Mouse (Mus musculus): ENCODE results near the gene Nlgn3.

Nlgn3 gene

DNA sequence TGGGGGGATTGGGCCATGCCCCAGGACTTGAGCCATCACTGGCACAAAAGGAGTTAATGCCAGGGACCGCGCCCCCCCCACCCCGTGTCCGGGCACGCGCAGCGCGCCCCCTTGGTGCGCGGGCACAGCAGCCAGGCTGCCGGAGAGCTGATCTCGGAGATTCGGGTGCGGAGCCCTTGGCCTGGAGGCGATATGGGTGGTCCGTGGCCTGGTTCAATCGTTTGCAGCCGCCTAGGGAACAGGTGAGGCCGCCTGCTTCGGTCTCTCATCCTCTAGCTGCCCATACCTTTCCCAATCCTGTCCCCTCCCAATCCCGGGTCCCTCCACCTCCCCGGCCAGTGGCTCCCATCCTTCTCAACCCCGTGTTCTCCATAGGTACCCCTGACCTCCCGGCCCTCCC is at the start of gene Nlgn3:
TSS of gene Nlgn3 (plus strand) at position 114 of the 400 bp plus-strand sequence.
- no peak for DNase-seq (ENCODE audit: low read depth, low spot score)

DNA sequence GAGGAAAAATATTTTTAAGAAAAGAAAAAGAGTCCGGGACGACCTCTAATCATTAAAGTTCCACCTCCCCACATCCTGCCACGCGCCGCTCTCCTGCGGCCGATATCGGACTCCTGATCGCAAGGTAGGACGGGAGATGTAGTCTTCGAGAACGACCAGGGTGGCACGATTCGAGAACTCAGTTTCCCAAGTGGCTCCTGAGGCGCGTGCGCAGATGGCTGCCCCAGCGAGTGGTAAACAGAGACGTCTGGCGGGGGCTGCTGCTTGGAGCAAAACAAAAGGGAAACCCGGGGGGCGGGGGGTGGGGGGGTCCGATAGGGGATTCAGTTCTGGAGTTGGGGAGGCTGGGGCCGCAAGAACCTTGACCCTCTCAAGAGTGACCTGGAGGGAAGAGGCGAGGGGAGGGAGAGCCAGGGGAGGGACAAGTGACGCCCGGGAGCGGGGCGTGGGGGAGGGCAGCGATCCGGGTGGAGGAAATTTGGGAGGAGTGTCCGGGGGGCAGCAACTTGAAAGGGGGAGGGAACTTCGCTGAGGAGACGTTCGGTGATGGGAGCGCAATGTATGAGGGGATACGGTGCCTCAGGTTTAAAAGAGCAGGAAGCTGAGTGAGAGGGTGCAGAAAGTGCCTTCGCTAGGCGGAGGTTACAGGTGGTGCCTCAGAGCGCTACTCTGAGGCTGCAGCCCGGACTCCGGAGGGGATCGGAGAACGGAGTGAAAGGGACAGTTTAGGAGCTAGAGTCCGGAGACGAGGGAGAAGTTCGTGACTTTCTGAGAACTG is 44.8 kb upstream of the Nlgn3 start, which contains the start of gene Foxo4:
TSS of gene Foxo4 (plus strand) at position 577 of the 778 bp plus-strand sequence.
- peak; percentile 60 for DNase-seq (ENCODE audit: low read depth, low spot score)

DNA sequence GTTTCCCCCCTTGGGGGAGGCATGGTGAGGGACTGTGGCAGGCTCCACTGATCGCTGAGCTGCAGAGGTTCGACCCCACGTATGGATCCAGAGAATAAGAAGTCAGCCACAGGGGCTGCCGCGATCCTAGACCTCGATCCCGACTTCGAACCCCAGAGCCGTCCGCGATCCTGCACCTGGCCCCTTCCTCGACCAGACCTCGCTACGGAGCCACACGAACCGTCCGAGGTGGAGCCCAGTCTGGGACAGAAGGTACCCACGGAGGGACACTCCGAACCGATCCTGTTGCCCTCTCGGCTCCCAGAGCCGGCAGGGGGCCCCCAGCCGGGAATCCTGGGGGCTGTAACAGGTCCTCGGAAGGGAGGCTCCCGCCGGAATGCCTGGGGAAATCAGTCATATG is 44.2 kb upstream of the Nlgn3 start:
- no peak for DNase-seq (ENCODE audit: low read depth, low spot score)

DNA sequence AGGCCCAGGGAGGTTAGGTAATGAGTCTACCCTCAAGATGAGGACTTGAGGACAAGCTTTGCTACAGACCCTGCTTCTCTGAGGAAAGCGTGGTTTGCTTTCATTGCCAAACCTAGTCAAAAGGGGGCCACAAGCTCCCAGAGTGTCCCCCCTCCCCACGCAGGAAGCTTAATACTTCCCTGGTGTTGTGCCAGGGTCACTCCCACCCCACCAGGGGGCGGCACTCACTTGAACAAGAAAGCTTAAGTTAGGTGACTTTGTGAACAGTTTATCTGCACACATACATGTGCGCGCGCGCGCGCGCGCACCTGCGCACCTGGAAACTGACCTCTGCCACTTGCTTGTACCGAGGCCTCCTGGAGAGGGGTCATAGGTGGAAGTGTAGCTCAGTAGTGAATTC is 42.4 kb upstream of the Nlgn3 start:
- DNase-seq (ENCODE audit: low read depth, low spot score), result no peak

DNA sequence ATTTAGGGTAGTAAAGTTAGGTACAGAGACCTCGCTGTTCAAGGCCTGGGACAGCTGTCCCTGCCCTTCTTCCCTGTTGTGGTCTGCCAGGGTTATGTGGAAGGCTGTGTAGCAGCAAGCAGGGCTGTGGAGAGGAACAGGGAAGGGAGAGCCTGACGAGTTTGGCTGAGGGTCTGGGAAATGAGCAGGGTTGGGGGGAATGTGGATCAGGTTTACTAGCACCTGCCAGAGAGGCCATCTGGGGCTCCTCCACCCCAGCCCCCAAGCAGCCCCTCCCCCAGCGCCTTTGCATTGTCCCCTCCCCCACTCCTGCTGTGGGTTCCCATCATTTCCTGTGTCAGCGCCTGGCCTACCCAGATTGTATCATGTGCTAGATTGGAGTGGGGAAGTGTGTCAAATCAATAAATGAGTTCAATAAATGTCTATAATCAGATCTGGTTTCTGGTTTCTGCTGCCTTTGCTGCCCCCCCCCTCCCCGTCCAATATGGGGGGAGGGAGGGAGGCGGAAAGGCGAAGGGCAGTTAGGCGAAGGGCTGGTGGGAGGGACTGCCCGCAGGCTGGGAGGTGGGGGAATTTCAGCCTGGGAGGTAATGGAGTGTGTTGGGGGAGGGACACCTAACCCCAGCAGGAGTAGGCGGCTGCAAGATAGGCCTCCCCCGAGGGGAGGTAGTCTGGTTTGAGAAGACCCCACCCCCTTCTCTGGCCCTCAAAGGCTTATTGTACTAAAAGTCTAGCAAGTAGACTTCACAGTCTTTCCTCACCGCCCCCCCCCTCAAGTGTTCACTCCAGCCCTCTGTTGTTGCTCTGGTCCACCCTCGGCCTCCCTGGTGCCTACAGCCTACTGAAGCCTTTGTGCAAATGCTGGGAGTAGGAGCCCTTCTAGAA is 38.3 kb upstream of the Nlgn3 start:
- DNase-seq (ENCODE audit: low read depth, low spot score), result no peak

DNA sequence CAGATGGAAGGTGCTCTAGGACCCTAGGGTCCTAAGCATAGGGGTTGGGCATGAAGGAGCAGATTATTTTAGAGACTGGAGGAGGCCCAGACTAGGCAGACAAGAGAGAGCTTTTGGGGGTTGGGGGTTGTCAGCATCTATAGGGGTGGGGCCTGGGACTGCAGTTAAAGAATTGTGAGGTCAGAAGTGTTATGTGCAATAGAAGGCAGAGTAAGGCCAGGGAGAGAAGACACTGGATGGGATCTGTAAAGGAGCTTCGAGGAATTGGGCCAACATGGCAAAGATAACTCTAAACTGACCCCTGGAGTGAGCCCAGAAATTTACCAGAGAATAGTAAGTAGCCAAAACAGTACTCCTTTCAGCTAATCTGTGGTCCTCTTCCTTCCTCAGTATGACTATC is 35.1 kb upstream of the Nlgn3 start, which contains the start of gene Gm614:
TSS of gene Gm614 (minus strand) at position 101 of the 400 bp plus-strand sequence.
- DNase-seq (ENCODE audit: low read depth, low spot score), result no peak

DNA sequence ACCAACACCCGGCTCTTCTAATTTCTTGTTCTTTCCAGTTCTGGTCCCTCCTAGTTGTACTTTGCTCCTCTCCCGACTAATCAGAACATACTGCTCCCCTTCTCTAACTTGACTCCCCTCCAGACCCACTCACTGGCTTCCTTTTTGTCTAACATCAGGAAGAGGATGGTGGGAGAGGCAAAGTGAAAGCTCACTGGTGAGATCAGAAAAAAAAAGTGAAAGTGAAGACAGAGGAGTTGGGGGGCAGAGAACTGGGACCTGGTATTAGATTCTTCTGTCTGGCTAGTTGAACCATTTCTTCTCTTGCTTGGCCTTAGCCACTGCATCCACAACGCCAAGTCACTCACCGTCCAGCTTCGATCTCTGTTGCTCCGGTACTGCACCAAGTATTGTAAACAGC is 32.3 kb upstream of the Nlgn3 start:
- no peak for DNase-seq (ENCODE audit: low read depth, low spot score)

DNA sequence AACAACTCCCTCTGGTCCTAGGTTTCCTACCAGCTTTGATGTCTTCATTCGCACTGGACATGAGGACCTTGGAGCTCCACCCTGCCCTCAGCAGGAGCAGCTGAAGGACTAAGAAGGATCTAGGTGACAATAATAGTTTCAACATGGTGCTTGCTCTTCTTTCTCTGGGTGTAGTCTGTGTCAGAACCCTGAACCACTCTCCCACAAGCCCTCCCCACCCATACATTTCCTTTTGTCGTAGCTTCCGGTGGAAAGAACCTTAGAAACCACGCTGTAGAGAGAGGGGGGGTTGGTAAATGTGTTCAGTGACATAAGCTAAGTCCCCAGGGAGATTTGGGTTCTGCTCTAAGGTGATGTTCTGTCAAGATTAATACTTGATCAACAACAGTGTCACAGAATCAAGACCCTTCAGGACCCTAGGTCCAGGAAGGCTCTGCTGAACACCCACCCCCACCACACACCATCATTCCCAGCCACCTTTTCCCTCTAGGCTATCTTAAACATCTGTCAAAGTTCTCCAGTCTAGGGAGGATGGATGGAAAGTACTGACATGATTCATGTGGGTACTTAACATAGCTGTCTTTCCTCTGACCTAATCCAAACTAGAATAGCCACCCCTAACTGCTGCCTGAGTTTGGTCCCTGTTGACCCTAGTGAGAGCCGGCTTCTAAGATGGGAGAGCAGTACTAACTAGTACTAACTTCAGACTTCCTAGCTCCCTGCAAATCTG is 30.8 kb upstream of the Nlgn3 start, which contains the start of gene Il2rg:
TSS of gene Il2rg (minus strand) at position 231 of the 730 bp plus-strand sequence.
- no peak for DNase-seq (ENCODE audit: low read depth, low spot score)

DNA sequence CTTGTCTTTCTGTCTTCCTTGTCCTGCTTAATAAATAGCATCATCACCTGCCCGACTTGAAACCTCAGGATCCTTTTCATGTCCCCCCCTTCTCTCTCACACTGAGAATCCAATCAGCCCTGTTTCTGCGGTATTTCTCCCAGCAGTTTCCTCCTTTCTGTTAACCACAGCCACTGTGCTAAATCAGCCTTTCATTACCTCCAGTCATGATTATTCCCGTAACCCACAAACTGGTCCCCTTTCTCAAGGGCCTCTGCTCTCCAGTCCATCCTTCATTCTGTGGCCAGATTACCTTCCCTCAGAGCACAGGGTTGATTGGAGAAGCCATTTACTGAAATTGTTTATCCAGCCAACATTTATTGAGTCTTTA is 30.2 kb upstream of the Nlgn3 start, which contains the start of gene Gm20489:
TSS of gene Gm20489 (minus strand) at position 269 of the 370 bp plus-strand sequence.
- DNase-seq (ENCODE audit: low read depth, low spot score), result no peak

DNA sequence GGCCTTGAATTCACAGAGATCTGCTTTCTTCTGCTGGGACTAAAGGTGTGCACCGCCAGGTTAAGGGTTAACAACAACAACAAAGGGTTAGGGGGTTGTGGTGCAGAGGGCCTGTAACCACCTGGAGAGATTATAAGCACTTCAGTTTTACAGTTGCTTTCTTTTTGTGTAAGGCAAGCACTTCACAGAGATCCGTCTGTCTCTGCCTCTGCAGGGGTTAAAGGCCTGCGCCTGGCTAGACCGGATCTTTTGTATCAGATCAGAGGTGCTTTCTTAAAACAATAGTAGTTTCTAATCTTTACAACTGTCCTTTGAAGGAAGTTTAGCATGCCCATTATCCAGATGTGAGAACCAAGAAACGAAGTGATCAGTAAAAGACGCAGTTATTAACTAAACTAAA is 25.6 kb upstream of the Nlgn3 start:
- DNase-seq (ENCODE audit: low read depth, low spot score), result no peak

DNA sequence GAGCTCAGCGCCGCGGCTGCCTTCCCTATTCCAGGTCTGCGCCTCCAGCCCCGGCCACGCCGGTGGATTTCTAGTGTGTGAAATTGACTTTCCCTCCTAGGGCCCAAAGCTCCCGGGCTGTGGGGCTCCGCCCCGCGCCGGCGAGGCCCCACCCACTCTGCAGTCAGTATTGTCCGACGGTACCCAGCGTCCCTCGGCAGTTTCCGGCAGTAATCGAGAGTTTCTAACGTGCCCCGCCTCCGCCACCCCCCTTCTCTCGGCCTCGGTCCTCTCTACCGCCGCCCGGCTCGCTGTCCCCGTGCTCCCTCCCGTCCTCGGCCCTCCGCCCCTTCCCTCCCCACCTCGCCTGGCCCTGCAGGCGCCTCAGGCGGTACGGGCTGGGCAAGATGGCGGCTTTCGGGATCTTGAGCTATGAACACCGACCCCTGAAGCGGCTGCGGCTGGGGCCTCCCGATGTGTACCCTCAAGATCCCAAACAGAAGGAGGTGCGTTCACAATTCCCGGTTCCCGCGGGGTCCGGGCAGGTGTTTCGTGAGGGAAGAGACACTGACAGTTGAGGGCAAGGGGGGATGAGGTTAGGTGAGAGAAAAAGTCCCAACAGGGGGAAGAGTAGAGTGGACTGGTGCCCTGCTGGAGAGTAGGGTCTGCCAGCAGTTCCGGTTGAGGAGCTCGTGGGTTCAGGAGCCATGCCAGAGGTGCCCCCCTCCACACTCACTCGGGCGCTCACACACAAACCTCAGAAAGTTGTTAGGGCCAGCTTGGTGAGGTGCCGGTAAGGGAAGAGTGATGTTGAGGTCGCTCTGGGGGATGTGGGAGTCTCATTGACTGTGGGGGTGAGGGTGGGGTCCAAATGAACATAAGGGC is 24.9 kb upstream of the Nlgn3 start, which contains the start of gene Med12:
TSS of gene Med12 (plus strand) at position 156 of the 864 bp plus-strand sequence.
- peak; percentile 58 for DNase-seq (ENCODE audit: low read depth, low spot score)

DNA sequence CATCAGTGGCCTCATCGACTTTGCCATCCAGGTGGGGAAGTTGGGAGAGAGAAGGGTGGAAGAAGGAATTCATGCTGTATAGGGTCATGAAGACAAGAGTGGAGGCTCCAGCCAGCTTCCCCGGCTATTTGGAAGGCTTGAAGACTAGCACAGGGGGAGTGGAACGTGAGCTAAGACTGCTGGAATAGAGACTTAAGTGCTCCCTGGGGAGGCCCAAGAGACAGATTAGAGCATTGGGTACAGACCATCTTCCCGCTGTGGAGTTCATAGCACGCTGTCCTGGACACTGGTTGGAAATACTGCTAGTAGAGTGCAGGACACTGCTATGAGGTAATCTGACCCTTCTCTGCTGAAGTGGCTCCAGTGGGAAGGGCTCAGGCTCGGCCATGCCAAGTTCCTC is 16.2 kb upstream of the Nlgn3 start:
- no peak for DNase-seq (ENCODE audit: low read depth, low spot score)

DNA sequence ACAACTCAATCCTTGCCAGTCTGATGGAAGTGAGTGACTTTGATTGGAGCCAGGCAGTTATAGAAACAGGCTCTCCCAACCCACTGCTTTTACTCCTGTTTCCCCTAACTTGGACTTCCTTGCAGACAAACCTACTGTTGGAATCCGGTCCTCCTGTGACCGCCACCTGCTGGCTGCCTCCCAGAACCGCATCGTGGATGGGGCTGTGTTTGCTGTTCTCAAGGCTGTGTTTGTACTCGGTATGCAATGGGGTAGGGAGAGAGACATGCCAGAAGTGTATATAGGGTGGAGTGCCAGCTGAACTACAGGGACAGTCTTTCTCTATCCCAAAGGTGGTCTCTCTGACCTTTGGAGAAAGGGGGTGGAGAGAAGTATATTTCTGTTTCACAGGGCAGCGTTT is 13.4 kb upstream of the Nlgn3 start:
- peak; percentile 20 for DNase-seq (ENCODE audit: low read depth, low spot score)

DNA sequence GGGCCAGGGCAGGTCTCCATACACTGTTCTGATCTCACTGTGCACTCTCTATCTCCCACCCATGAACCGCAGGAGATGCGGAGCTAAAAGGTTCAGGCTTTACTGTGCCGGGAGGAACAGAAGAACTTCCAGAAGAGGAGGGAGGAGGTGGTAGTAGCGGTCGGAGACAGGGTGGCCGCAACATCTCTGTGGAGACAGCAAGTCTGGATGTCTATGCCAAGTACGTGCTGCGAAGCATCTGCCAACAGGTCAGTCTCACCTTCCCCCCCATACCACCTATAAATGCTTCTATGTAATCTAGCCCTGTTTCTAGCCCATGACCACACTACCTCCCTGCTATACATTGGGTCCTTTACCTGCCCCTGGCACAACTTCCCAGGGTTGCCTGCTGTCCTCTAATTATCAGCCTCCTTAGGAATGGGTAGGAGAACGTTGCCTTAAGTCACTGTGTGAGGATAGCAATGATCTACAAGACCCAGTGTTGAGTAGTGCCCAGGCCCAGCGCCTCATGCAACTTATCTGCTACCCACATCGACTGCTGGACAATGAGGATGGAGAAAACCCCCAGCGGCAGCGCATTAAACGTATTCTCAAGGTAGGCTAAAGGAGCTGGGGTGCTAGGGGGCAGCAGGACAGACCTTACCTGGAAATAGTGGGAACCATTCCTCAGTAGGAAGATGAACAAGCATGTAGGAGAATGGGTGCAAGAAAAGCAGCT is 12.9 kb upstream of the Nlgn3 start:
- DNase-seq (ENCODE audit: low read depth, low spot score), result no peak

DNA sequence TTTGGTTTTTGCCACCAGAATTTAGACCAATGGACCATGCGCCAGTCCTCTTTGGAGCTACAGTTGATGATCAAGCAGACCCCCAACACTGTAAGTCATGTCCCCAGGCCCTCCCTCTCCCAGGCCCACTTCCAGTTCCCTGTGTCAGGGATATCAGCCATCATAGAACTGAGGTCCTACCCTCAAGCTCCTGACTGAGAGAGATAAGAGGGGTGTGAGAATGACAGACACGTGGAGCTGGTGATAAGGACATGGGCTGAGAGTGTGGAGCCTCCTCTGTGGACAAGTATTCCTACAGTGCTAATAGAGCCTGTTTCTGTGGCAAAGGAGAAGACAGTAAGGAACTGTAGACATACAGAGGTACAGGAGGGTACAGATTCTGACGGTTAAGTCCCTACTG is 11.4 kb upstream of the Nlgn3 start:
- no peak for DNase-seq (ENCODE audit: low read depth, low spot score)

DNA sequence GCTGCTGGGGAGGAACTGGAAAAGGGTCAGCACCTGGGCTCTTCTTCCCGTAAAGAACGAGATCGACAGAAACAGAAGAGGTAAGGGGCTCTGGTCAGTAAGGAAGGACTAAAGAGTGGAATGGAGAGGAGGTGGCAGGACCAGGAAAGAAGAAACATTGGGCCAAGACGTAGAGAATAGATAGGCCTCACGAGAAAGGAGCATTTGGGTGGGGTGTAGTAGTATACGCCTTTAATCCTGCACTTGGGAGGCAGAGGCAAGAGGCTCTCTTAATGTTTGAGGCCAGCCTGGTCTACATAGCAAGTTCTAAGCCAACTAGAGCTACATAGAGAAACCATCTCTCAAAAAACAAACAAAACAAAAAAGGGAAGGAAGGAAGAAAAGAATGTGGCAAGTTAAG is 10.5 kb upstream of the Nlgn3 start:
- DNase-seq (ENCODE audit: low read depth, low spot score), result no peak

DNA sequence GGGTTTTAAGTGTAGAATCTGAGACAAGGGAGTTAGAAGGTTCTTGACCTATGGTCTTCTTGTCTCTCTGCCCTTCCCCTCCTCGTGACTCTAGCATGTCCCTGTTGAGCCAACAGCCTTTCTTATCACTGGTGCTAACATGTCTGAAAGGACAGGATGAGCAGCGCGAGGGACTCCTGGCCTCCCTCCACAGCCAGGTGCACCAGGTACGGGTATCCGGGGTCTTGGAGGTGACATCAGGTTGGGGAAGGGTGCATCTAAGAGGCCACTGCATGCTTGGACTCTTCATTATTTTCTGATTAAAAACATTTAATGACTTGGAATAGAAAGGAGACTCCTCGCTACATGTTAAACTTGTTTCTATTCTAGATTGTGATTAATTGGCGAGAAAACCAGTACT is 9.9 kb upstream of the Nlgn3 start:
- DNase-seq (ENCODE audit: low read depth, low spot score), result no peak

DNA sequence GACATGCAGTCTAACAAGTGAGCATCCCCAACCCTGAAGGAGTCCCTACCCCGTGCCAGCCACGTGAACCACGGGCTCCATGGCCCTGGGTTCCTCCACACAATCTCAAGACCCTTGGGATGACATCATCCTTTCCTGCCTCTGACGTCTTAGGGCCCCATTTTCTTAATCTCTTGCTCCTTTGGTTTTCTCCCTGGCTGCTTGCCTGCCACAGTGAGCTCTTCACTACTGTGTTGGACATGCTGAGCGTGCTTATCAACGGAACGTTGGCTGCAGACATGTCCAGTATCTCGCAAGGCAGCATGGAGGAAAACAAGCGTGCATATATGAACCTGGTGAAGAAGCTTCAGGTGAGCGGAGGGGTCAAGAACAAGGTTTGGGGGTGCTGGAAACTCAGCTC is 8.9 kb upstream of the Nlgn3 start:
- DNase-seq (ENCODE audit: low read depth, low spot score), result no peak

DNA sequence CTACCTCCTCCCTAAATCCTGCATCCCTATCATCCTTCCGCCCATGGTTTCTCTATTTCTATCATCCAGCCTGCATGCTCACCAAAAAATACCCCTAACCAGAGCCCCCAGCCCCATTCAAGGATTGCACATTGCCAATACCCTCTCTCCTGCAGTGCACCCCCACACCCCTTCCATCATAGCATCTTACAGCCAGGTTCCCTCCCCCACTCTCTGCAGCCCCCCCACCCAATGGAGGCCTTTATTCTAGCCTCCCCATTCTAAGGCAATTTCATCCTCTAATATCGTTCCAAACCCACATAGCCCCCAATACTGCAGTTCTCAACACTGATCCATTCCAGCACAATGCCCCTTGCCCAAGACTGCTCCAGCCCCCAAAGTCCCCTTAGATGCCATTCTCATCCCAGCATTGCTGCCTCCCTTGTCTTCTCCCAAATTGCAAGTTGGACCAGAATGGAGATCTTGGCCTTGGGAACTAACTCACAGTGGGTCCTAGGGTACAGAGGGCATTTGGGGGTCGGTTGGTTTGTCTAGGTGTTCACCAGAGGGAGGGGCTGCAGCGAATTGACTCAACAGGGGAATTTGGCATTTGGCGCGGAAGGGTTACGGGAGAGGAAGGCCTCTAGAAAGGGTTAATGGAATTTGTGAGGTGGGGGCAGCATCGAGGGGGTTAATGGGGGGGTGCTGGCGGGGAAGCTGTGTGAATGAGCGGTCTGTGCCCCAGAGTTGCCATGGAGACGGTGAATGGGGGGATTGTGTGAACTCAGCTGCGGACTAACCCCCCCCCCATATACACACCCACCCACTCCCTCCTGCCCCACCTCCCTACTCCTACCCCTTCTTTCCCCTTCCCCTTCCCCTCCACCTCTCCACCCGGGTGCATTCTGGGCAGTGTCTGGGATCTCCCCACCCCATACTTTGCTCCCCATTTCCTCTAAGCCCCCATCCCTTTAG is 782 bp downstream of the Nlgn3 start:
- DNase-seq (ENCODE audit: low read depth, low spot score), result no peak
